Mouse (Mus musculus) G1E (cell line): ENCODE data around the gene Foxn3.

Source experiments
- CTCF ChIP-seq: IDR thresholded peaks from 2 replicates; pipeline ENCODE4 v1.5.1; 2012; ENCODE audit warnings: low read depth, low read length, inconsistent platforms, mixed read lengths
- GATA1 ChIP-seq: IDR thresholded peaks from 2 replicates; pipeline ENCODE4 v1.6.1; 2012; ENCODE audit warnings: borderline replicate concordance, low read length, inconsistent platforms, mixed read lengths
- TAL1 ChIP-seq: conservative IDR thresholded peaks from 2 replicates; pipeline ENCODE4 v1.6.1; 2012; ENCODE audit warnings: low read depth, low read length, inconsistent platforms, mixed read lengths

GRCm38 (mm10) chr12:99377705-99378104 lies 185.7 kb downstream of the Foxn3 start:
- TF ChIP-seq TAL1, result no peak
- no peak for TF ChIP-seq CTCF
- no peak for TF ChIP-seq GATA1
